Mouse (Mus musculus) testis, adult 2 months (tissue): ENCODE results near the gene Vps53.

Experiments used
- CTCF ChIP-seq: fragments of 200-500 bp; IDR thresholded peaks from 2 replicates; pipeline ENCODE4 v1.5.1; 2012; ENCODE audit warnings: low read depth, mild to moderate bottlenecking, inconsistent platforms, low read length, moderate library complexity; ENCODE audit not compliant: control insufficient read depth, insufficient read depth, insufficient replicate concordance
- POLR2A ChIP-seq: fragments of 200-500 bp; IDR thresholded peaks from 2 replicates; pipeline ENCODE4 v1.6.1; 2012; ENCODE audit warnings: low read depth, mild to moderate bottlenecking, inconsistent platforms, low read length, moderate library complexity; ENCODE audit not compliant: control insufficient read depth

- no peak for TF ChIP-seq CTCF
- no peak for TF ChIP-seq POLR2A
These were observed 151.4 kb downstream of the Vps53 start for GRCm38 (mm10) chr11:76028072-76028465.
